Mouse (Mus musculus): ENCODE data around the gene Plod3. TPM values are rescaled to one million over a fixed set of nuclear protein-coding genes. Genes with fewer than 3 reads are reported as not detected.

Gene Plod3
- polyA plus RNA-seq, 1 experiment from 2014 or later = 22.1 TPM

DNA sequence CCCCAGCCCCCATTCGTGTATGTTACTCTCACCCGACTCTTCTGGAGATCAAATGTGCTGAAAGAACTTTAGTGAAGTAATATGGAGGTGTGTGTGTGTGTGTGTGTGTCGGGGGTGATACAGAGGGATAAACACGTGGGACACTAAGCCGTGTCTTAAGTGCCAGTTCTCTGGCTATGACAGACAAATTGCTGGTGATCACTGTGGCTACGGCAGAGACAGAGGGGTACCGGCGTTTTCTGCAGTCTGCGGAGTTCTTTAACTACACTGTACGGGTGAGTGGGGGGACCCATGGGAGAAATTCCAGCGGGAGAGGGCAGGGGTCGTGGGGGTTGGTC is 1.1 kb downstream of the Plod3 start, which contains the start of gene Znhit1:
Znhit1 (minus strand) TSS at position 88 of the 338 bp plus-strand sequence.
- Histone ChIP-seq H3K9me3 (replicated peaks) (no peaks in the 10 kb centered on the region), H3K9ac (peak within 1 kb of the TSS; percentile 95), H3K4me2 (peak within 1 kb of the TSS; percentile 96), H3K27me3 (replicated peaks) (no peaks in the 10 kb centered on the region), H3K36me3 (peaks cover 57% of the 10 kb centered on the region), H3K27ac (peak within 1 kb of the TSS; percentile 95), H3K4me1 (peaks cover 27% of the 10 kb centered on the region), H3K4me3 (peak within 1 kb of the TSS; percentile 88)
- no peak for ATAC-seq
- WGBS (ENCODE audit: insufficient replicate concordance) = 9% methylated on average over 12 of the region's 12 CpGs

DNA sequence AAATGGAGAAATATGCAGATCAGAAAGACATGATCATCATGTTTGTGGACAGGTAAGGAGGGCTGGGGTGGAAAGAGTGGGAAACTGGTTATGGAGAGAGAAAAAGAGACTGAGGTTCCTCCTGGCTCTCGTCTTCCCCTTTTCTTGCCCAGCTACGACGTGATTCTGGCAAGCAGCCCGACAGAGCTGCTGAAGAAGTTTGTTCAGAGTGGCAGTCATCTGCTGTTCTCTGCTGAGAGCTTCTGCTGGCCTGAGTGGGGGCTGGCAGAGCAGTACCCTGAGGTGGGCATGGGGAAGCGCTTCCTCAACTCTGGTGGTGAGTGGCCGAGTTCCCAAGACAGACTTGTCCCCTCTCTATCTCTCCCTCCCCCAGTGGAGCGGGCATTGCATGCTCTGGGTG is 1.6 kb downstream of the Plod3 start:
- H3K27ac ChIP-seq = peak overlapping the region; percentile 12; the same call in 1 of the 2 replicates
- H3K36me3 ChIP-seq = peaks cover 62% of the 10 kb centered on the region
- WGBS (ENCODE audit: insufficient replicate concordance) = 66% methylated on average over 7 of the region's 7 CpGs
- H3K9ac ChIP-seq = peak overlapping the region; percentile 95
- ATAC-seq = no peak
- peaks cover 27% of the 10 kb centered on the region for H3K4me1 ChIP-seq
- peak overlapping the region; percentile 96 for H3K4me2 ChIP-seq
- H3K4me3 ChIP-seq = peak overlapping the region; percentile 88
- H3K27me3 ChIP-seq (replicated peaks) = no peaks in the 10 kb centered on the region
- no peaks in the 10 kb centered on the region for H3K9me3 ChIP-seq (replicated peaks)

DNA sequence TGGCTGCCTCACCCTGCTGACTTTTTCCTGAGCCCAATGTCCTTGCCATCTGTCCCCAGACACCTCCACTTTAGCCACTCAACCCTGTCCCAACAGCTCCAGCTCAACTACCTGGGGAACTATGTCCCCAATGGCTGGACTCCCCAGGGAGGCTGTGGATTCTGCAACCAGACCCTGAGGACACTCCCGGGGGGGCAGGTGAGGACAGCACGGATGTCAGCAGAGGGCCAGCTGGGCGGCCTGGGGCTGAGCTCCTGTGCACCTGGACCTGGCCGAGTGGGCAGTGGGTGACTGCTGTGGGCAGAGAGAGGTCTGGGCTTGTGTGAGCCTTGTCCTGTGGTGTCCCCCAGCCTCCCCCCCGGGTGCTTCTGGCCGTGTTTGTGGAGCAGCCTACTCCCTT is 3.0 kb downstream of the Plod3 start:
- no peak overlapping the region for H3K4me2 ChIP-seq
- H3K9ac ChIP-seq = no peak overlapping the region
- no peaks in the 10 kb centered on the region for H3K27me3 ChIP-seq (replicated peaks)
- H3K9me3 ChIP-seq (replicated peaks) = no peaks in the 10 kb centered on the region
- peaks cover 62% of the 10 kb centered on the region for H3K36me3 ChIP-seq
- H3K4me3 ChIP-seq = no peak overlapping the region
- no peak overlapping the region for H3K27ac ChIP-seq
- 83% methylated on average over 6 of the region's 6 CpGs for WGBS (ENCODE audit: insufficient replicate concordance)
- no peak for ATAC-seq
- H3K4me1 ChIP-seq = peaks cover 27% of the 10 kb centered on the region

DNA sequence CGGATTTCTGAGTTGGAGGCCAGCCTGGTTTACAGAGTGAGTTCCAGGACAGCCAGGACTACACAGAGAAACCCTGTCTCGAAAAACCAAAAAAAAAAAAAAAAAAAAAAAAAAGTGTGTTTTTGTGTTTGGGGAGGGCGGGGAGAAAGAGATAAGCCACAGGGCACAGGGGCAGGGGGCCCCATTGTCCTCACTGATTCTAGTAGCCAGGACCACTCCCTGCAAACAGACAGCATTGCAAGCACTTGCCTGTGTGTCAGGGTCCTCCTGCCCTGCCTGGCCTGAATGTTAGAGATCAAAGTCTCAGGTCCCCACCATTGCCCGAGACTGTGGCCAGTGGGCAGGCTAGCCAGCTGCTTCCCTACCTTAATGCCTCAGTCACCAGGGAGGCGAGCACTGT is 12.6 kb downstream of the Plod3 start:
- H3K9me3 ChIP-seq (replicated peaks) = no peaks in the 10 kb centered on the region
- H3K27ac ChIP-seq = 0 out of 2 replicates have a peak overlapping the region, but pooled peaks have one; percentile 7
- H3K4me2 ChIP-seq = peak overlapping the region; percentile 39
- H3K36me3 ChIP-seq = peaks cover 19% of the 10 kb centered on the region
- ATAC-seq = peak; percentile 40
- H3K4me3 ChIP-seq = no peak overlapping the region
- 38% methylated on average over 3 of the region's 5 CpGs for WGBS (ENCODE audit: insufficient replicate concordance)
- H3K9ac ChIP-seq = no peak overlapping the region
- H3K4me1 ChIP-seq = peaks cover 23% of the 10 kb centered on the region
- no peaks in the 10 kb centered on the region for H3K27me3 ChIP-seq (replicated peaks)

DNA sequence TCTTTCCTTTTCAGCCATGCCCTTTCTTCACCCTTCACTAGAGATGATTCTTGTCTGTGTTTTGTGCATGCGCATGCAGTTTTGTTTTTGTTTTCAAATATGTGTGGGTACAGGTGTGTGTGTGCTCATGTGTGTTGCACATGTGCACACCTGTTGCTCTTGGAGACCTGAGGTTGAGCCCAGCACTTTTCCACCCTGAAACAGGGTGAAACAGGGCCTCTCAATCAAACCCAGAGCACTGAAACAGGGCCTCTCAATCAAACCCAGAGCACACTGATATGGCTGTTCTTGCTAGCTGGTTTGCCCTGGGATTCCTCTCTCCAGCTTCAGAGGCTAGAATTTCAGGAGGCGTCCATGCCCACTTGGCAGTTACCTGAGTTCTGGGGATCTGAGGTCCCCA is 13.8 kb downstream of the Plod3 start:
- H3K27me3 ChIP-seq (replicated peaks) = no peaks in the 10 kb centered on the region
- 74% methylated on average over 2 of the region's 2 CpGs for WGBS (ENCODE audit: insufficient replicate concordance)
- no peak overlapping the region for H3K4me3 ChIP-seq
- no peak overlapping the region for H3K9ac ChIP-seq
- peaks cover 23% of the 10 kb centered on the region for H3K4me1 ChIP-seq
- no peak for ATAC-seq
- H3K27ac ChIP-seq = no peak overlapping the region
- peak overlapping the region; percentile 33 for H3K4me2 ChIP-seq
- H3K9me3 ChIP-seq (replicated peaks) = no peaks in the 10 kb centered on the region
- H3K36me3 ChIP-seq = peaks cover 7% of the 10 kb centered on the region

DNA sequence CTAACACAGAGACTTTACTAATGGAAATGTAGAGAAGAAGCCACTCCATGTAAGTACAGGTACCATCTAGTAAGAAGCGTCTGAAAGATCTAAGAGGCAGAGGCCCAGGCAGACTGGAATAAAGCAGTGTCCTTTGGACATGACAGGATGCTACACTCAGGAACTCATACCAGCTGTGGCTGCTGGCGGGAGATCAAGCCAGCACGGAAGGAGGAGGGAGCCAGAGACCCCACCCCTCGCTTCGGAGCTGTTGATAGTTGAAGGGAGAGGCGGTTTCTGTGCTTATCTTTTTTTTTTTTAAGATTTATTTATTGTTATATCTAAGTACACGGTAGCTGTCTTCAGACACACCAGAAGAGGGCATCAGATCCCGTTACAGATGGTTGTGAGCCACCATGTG is 20.5 kb downstream of the Plod3 start:
- no peaks in the 10 kb centered on the region for H3K4me1 ChIP-seq
- no peak for ATAC-seq
- 39% methylated on average over 8 of the region's 8 CpGs for WGBS (ENCODE audit: insufficient replicate concordance)
- H3K9me3 ChIP-seq (replicated peaks) = no peaks in the 10 kb centered on the region
- peaks cover 18% of the 10 kb centered on the region for H3K27me3 ChIP-seq (replicated peaks)
- no peak overlapping the region for H3K4me3 ChIP-seq
- no peaks in the 10 kb centered on the region for H3K36me3 ChIP-seq
- H3K27ac ChIP-seq = no peak overlapping the region
- H3K4me2 ChIP-seq = no peak overlapping the region
- H3K9ac ChIP-seq = no peak overlapping the region

DNA sequence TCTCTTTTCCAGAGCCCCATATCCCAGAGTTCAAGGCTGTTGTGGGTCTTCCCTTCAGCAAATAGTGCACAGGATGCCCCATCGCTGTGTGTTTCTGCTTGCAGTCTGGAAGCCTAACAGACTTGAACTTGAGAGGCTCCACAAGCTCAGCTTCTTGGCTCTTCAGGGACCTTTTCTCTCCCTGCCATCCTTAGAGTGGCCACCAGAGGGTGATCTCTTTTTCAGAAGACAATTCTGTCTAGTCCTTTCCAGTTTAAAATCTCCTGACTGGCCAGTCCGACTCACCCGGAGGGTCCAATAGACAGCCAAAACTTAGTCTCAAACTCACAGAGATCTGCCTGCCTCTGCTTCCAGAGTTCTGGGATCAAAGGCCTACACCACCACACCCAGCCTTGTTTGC is 23.2 kb downstream of the Plod3 start:
- no peak overlapping the region for H3K27ac ChIP-seq
- H3K36me3 ChIP-seq = no peaks in the 10 kb centered on the region
- H3K4me1 ChIP-seq = no peaks in the 10 kb centered on the region
- no peak overlapping the region for H3K9ac ChIP-seq
- WGBS (ENCODE audit: insufficient replicate concordance) = 20% methylated on average over 3 of the region's 3 CpGs
- ATAC-seq = no peak
- H3K9me3 ChIP-seq (replicated peaks) = peaks cover 7% of the 10 kb centered on the region
- no peak overlapping the region for H3K4me3 ChIP-seq
- H3K27me3 ChIP-seq (replicated peaks) = peaks cover 21% of the 10 kb centered on the region
- H3K4me2 ChIP-seq = no peak overlapping the region

DNA sequence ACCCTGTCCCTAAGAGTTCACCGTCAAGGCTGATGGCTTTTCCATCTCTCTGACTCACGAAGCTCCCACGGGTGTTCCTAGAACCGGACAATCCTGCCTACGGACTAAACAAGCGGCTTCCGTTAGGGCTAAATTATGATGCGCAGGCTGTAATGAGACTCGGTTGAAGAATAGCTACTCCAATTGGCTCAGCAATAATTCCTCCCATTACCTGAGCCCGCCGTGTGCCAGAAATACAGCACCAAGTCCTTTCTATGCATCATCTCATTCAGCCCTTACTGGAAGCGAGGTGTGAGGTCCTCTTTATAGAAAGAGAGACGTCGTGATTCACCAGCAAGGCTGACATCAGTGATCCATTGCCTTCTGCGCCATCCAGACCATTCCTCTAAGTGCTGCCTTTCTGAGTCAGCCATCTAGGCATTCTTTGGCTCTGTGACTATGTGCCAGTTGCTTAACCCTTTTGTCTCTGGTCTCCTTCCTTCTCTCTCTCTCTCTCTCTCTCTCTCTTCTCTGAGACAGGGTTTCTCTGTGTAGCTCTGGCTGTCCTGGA is 25.7 kb downstream of the Plod3 start:
- peaks cover 14% of the 10 kb centered on the region for H3K27me3 ChIP-seq (replicated peaks)
- H3K4me2 ChIP-seq = no peak overlapping the region
- H3K4me3 ChIP-seq = no peak overlapping the region
- no peaks in the 10 kb centered on the region for H3K36me3 ChIP-seq
- peaks cover 7% of the 10 kb centered on the region for H3K9me3 ChIP-seq (replicated peaks)
- H3K4me1 ChIP-seq = no peaks in the 10 kb centered on the region
- no peak overlapping the region for H3K9ac ChIP-seq
- no peak for ATAC-seq
- no peak overlapping the region for H3K27ac ChIP-seq
- WGBS (ENCODE audit: insufficient replicate concordance) = 63% methylated on average over 15 of the region's 15 CpGs

DNA sequence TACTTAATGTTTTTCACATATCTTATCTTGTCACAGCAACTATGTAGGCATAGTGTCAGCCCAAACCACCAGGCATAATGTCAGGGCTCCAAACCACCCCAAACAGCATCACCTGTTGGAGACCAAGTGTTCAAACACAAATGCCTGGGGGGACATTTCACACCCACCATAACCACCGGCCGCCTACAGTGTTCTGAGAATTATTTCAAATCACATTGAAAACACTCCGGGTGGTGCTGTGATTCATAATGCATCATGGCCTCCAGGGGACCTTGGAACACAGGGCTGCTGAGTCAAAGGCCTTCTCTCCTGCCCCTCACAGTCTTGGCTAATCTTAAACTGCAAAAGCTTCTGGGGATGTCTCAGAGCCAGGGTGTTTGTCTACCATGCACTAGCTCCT is 29.1 kb downstream of the Plod3 start:
- H3K4me3 ChIP-seq = no peak overlapping the region
- H3K27me3 ChIP-seq (replicated peaks) = peaks cover 7% of the 10 kb centered on the region; the same call in 1 of the 2 replicates
- H3K36me3 ChIP-seq = no peaks in the 10 kb centered on the region
- H3K4me1 ChIP-seq = no peaks in the 10 kb centered on the region
- peaks cover 7% of the 10 kb centered on the region for H3K9me3 ChIP-seq (replicated peaks)
- no peak overlapping the region for H3K9ac ChIP-seq
- no peak for ATAC-seq
- no peak overlapping the region for H3K4me2 ChIP-seq
- 70% methylated on average over 3 of the region's 3 CpGs for WGBS (ENCODE audit: insufficient replicate concordance)
- no peak overlapping the region for H3K27ac ChIP-seq

DNA sequence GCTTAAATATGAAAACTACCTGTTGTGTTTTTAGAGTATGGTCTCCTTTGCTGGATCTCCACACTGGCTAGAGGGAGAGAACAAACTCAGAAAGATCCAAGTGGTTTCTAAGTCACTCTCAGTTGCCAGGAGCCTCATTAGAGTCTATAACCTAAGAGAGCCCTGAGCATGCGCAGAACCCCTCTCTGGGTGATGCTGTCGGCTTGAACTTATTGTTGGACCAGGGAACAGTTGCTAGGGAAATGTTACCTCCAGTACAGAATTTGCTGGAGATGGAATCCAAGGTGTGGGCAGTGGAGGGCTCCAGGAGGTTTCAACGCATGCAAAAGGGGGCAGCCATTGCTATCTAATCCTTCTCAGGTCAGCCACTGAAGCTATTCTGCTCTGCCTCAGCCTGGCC is 37.5 kb downstream of the Plod3 start:
- H3K4me1 ChIP-seq = peaks cover 12% of the 10 kb centered on the region
- 52% methylated on average over 3 of the region's 3 CpGs for WGBS (ENCODE audit: insufficient replicate concordance)
- no peak overlapping the region for H3K4me3 ChIP-seq
- no peak overlapping the region for H3K27ac ChIP-seq
- no peaks in the 10 kb centered on the region for H3K9me3 ChIP-seq (replicated peaks)
- no peaks in the 10 kb centered on the region for H3K36me3 ChIP-seq
- H3K9ac ChIP-seq = no peak overlapping the region
- H3K27me3 ChIP-seq (replicated peaks) = peaks cover 77% of the 10 kb centered on the region
- H3K4me2 ChIP-seq = no peak overlapping the region
- no peak for ATAC-seq

DNA sequence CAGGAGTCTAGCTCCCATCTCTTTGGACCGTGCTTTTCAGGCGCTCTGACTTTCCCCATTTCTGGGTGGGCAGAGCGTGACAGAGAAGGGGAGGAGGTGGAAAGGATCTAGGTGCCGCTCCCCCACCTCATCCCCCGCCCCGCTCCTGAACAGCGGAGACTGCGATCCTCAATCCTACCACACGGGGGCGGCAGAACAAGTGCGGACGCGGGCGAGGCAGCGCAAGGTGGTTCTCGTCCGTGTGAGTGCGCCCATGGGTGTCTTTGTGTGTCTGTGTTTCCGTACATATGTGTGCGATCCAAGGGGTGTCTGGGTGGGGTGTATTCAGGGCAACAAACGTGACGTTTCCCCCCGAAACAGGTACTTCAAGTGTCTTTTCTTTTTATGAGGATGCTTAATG is 38.3 kb downstream of the Plod3 start:
- no peak overlapping the region for H3K4me2 ChIP-seq
- peaks cover 19% of the 10 kb centered on the region for H3K4me1 ChIP-seq
- no peak overlapping the region for H3K4me3 ChIP-seq
- no peak overlapping the region for H3K9ac ChIP-seq
- no peak for ATAC-seq
- H3K27me3 ChIP-seq (replicated peaks) = peaks cover 85% of the 10 kb centered on the region
- WGBS (ENCODE audit: insufficient replicate concordance) = under 1% methylated on average over 23 of the region's 23 CpGs
- H3K9me3 ChIP-seq (replicated peaks) = no peaks in the 10 kb centered on the region
- H3K36me3 ChIP-seq = no peaks in the 10 kb centered on the region
- no peak overlapping the region for H3K27ac ChIP-seq

DNA sequence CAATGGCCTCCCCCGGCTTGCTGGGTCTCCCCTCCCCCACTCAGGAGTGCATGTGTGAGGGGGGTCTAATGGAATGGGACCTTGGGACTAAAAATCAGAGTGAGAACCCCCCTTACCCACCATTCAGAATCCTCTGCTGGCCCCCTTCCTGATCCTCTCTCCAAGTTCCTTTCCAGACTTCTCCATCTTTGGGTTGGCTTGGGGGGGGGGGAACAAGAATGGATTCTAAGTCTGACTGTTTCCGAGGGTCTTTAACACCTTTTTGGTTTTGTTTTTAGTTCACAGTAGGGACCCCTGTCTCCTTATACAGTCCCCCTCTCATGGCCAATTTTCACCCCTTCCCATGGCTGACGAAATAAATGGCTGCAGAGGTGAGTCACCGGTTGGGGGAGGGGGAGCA is 39.3 kb downstream of the Plod3 start, which contains the start of gene Vgf:
Vgf (plus strand) TSS at position 301 of the 400 bp plus-strand sequence.
- 9% methylated on average over 4 of the region's 4 CpGs for WGBS (ENCODE audit: insufficient replicate concordance)
- Histone ChIP-seq H3K27ac (no peak within 1 kb of the TSS), H3K9me3 (replicated peaks) (no peaks in the 10 kb centered on the region), H3K4me2 (no peak within 1 kb of the TSS), H3K9ac (no peak within 1 kb of the TSS), H3K36me3 (no peaks in the 10 kb centered on the region), H3K4me1 (peaks cover 29% of the 10 kb centered on the region), H3K27me3 (replicated peaks) (peaks cover 94% of the 10 kb centered on the region), H3K4me3 (no peak within 1 kb of the TSS)
- no peak for ATAC-seq
